Mouse (Mus musculus): ENCODE measurements around the gene Bcl11a.
"Not testable (repeated sequence)": the region's sequence is repeated elsewhere in the genome, so short reads cannot be mapped to it uniquely, and the experiment has no call there.

The Bcl11a gene

DNA sequence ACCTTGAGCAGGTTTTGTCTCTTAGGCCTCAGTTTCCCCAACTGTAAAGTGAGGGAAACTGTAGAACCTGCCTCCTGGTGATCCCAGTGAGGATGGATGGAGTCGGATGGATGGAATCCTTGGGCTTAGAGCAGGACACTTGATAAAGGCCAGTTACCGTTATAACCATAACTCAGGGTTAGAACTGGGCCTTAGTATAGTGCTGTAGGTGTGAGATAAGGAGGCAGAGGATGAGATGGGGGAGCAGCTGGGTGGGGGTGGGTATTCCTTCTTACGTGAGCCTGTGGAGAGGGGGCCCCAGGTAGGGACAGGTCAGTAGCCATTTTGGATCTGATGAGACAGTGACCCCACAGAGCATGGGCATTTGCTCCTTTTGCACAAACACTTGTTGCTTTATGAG, 23.8 kb downstream of the Bcl11a start:
- no peak for DNase-seq

DNA sequence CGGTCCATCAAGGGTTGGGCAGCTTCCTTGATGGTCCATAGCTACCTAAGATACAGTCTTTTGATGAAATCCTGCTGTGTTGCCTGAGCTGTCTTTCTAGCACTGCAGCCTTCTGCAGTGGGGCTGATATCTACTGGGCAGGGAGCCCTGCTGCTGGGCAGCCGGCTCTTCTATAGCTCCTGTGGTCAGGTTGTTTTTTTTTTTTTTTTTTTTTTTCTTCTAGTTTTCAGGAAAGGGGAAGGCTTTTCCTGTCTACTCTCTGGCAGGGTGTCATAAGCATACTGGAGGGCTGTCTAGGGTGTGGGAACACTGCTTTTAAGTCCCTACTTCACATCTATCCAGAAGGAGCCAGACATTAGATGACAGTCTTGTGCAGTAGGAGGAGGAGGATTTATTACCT, 24.5 kb downstream of the Bcl11a start:
- no peak for DNase-seq

GRCm38 (mm10) chr11:24103128-24103742, 25.4 kb downstream of the Bcl11a start:
- no peak for DNase-seq

DNA sequence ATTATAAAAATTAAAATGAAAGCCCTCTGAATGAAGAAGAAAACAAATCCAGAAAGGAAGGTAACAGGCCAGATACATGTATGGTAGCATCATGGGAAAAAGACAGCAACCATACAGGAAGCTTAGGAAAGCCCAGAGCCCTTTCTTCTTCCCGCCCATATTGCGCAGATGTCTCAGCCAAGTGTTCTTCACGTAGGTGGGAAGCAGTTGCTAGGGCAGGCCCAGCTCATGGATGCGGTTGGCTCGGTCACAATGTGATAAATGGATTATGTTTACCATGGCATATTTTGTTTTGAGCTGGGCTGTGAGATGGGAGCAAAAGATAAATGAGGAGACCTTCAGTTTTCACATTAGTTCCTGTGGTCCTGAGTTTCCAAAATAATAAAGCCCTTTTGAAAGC, 29.6 kb downstream of the Bcl11a start:
- no peak for DNase-seq

GRCm38 (mm10) chr11:24108974-24109373, 31.1 kb downstream of the Bcl11a start:
- DNase-seq: no peak

- no peak for DNase-seq
Measured at GRCm38 (mm10) chr11:24109388-24109787, 31.5 kb downstream of the Bcl11a start.

GRCm38 (mm10) chr11:24110113-24110512, 32.3 kb downstream of the Bcl11a start:
- no peak for DNase-seq

DNA sequence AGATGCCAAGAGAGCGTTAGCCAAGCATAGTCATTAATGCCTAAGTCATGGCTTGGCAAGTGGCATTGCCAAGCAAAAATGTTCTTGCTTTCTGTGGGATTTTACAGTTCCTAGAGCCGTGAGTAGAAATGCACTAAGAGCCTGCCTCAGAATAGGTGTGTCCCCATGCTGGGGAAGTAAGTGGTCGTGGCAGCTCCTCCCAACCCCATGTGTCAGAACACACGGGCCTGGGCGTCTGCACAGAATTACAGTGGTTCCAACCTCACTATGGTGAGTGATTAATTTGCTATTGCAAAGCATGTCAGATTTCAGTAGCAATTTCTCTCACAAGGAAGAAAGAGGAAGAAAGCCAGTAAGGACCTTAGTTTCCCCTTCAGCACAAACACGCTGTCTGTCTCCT, 33.9 kb downstream of the Bcl11a start:
- DNase-seq: no peak

DNA sequence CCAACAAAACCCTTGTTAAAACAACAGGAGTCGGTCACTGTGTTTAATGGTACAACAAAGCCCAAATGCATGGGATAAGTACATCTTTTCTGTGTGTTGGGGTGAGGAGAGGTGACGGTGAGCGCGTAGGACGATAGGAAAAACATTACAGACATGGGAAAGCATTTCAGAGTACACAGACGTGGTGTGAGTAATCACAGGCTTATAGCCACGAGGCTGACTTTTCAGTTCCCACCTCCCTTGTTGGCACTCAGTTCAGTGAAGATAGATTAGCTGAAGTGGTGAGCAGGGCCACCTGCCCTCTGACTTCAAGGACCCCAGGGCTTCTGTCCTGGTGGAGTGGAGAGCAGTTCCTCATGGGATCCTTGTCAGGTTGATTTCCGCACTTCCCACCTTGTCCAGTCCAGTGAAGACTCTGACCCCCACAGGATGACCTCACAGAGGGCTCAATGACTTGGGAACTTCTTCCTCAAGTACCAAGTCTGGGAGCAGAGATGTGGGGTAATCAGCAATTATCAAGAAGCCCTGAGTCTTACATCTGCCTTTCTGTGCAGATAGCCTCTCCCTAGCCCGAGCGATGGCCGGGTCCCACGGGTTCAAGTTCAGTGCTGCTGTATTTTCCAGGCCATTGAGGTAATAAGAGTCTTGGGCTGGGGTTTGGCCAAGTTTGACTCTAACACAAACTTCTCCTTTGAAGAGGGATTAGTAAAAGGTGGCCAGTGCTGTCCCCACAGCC, 37.3 kb downstream of the Bcl11a start:
- DNase-seq: no peak

GRCm38 (mm10) chr11:24116041-24116440, 38.2 kb downstream of the Bcl11a start:
- DNase-seq: no peak

GRCm38 (mm10) chr11:24116582-24117318, 38.9 kb downstream of the Bcl11a start:
- no peak for DNase-seq

- no peak for DNase-seq
Measured at GRCm38 (mm10) chr11:24121136-24121535, 43.3 kb downstream of the Bcl11a start.

DNA sequence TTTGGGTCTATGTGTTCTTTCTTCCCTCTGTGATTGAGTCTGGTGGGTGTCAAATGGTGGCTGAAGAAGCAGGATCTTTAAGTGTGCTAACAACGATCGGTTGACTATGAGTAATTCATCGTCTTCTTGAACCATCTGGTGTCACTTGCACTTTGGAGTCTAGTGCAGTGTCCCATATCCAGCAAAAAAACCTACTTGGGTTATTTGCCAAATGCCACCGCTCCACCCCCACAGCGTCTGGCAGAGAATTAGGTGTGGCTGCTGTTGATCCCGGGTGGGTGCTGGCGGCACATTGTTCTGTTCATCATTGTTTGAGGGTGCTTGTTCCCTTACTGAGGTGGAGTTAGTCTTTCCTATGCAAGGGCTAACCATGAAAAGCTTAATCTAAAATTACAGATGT, 45.0 kb downstream of the Bcl11a start:
- no peak for DNase-seq

DNA sequence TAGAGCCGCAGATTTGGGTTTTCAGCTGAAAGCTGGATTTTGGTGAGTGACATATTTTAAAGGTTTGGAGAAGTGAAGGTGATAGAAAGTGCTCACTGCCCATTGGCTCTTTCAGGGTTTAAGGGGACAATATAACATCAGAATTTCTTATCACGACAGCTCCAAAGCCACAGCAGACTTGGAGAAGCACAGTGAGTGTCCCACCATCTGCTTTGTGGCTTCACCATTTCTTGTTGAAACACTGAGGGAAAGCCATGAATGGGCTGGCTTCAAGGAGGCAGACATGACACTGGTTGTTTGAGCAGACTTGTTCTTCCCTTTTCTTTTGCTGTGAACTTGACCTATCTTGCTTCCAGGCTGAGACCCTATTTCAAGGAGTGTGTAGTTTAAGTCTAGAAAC, 46.1 kb downstream of the Bcl11a start:
- DNase-seq: no peak

- DNase-seq: no peak
Measured at GRCm38 (mm10) chr11:24125098-24125497, 47.2 kb downstream of the Bcl11a start.

DNA sequence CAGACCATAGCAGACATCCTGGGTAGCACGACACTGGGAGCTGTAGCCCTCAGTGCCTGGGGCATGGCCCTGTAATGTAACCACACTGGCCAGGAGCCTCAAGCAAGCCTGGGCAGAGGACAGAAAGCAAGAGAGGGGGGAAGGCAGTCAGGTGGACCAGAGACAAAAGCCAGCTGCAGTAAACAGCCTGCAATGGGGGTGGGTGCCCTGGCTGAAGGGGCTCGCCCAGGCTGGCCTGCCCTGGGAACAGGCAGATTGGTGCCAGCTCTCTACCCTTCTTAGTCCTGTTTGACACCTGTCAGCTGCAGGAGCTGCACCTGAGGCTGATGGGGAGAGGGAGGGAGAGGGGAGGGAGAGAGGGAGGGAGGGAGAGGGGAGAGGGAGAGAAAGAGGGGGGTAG, 50.1 kb downstream of the Bcl11a start:
- DNase-seq: no peak

DNA sequence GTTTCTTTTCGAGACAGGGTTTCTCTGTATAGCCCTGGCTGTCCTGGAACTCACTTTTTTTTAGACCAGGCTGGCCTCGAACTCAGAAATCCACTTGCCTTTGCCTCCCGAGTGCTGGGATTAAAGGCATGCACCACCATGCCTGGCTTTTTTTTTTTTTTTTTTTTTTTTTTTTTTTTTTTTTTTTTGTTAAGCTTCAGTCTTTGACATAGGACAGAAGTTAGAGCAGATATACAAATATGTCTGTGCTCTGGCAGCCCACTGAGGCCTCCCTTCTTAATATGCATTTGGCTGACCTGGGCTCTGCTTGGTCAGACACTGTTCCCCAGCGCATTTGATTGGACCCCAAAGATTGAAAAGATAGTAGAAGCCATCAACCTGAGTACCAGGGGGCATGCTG, 51.0 kb downstream of the Bcl11a start:
- DNase-seq: not testable (repeated sequence)

DNA sequence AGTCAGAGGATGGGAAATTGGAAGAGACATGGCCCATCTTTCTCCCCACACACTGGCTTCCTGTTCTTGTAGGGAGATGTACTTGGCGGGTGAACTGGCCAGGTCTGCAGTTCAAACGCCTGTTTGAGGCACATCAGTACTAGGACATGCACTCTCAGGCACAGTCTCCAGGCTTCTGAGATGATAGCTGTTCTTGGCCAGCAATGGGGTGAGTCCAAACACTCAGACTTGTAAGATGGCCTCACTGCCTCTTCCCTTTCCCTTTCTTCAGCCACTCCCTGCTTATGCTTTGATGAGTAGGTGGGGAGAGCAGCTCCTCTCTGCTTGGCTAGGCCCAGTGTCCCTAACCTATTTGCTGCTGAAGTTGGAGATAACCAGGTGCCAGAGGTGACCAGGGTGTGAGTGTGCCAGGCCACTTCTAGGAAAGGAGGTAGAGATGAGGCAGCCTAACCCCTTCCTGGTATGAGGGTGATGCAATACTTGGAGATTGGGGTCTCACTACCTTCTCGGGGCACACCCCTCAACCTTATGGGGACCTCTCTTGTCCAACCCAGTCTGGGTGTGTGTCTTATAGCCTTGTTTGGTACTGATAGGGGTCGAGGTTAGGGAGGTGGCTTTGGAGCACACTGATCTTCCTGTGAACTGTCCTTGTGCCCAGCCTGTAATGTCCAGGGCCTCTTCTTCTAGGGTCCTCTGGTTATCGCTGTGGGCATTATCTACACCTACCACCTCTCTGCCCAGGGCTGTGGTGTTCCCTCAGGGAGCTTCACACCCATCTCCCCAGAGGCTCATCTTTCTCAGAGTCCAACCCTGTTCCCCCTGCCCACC, 51.7 kb downstream of the Bcl11a start:
- no peak for DNase-seq

DNA sequence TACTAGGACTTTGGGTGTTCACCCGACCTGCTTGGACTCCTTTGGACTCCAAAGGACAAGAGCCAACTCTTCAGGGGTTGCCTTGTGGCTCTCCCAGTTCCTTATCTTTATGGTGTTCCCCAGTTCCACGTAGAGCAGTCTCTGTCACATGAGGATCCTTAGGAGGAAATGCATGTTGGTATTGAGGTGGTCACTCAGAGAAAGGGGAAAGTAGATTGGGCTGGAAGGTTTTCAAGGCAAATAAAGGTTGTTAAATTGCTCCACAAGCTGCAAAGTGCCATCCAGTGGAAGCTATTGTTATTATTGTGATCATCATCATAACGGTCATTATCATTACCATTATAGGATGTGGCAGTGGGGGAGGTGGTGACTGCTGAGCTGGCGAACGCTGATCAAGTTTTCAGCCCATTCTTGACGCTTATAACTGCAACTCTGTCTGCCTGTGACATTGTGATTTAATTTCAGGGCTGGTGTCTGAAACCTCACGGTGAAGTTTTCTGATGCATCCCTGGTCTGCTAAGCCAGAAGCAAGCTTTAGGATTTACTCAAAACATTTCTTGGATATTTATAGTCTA, 52.4 kb downstream of the Bcl11a start:
- no peak for DNase-seq

DNA sequence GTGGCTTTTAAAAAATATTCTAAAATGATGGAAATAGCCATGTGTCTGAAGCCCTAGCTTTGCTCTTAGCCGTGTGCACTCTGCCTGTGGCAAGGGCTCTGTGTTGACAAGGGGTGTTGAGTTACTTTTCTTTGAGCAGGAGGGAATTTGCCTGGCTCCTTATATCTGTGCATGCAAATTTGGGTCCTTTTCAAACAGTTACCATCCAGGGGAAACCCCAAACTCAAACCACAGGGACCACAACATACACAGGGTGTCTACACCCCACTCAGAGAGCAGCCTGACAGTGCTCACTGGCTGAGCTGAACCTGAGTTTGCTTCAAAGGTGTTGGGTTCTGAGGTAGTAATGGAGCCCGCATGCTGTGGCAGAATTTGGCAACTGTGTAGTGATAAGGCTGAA, 54.0 kb downstream of the Bcl11a start:
- peak; percentile 17 for DNase-seq

DNA sequence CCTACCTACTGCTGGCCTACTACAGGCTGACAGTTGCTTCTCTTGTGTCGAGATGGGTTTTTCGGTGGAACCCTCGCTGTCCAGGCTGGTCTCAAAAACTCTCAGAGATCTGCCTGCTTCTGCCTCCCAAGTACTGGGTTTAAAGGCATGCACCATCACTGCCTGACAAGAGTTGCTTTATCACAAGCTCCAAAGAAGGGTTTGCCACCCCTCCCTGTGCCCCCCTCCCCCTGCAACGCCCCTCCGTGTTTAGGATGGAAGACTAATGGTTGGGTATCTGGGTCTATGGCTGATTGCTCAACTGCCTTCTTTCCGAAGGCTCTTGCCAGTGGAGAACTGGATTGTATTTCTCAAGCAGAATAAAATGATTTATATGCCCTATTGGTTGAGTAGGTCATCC, 54.5 kb downstream of the Bcl11a start:
- no peak for DNase-seq

DNA sequence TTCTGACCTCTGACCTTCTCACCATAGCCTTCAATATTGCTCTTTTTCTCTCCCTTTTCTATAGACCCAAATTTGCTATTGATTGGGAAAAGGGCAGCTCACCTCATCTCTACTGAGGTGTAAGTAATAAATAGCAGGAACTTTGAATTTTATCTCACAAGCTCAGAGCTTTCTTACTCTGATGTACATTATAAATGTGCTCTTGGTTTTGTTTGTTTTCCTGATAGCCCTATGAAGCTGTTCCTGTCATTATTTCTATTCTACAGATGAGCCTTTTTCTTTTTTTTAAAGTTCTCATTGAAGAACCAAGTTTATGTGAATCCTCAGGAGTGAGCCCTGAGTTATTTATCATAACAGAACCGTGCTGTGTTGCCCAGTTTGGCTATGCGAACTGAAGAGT, 55.0 kb downstream of the Bcl11a start:
- DNase-seq: no peak

DNA sequence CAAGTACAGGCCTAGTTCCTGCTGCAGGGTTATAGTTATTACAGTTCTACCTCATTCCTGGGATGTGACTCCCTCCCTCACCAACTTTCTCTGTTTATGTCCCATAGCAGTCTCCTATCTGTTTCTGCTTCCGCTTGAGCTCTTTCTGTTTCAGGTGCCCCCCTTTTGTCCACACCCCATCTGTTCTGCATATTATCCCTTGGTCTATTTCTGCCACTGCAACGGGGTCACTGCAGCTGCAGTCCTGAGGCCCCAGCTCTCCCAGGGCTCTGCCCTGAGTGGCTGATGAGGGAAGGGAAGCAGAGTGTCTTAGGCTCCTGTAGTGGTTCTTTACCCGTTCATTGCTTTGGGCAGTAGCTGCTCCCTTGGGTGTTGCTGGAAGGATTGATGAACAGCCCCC, 55.6 kb downstream of the Bcl11a start:
- DNase-seq: no peak

Data from lung, postnatal 36 days (tissue).